Mouse (Mus musculus) stomach, postnatal 0 days (tissue): ENCODE results near the gene Fam234a. TPM values are rescaled to one million over a fixed set of nuclear protein-coding genes. Genes with fewer than 3 reads are reported as not detected.
"Not testable (repeated sequence)": the region's sequence is repeated elsewhere in the genome, so short reads cannot be mapped to it uniquely, and the experiment has no call there.

Source experiments
- ATAC-seq: fragments of 200-750 bp; cut with Nextera tagmentation; 2 replicates; pipeline ENCODE4 v1.8.0; 2017; ENCODE audit not compliant: low FRiP score, low TSS enrichment
- DNase-seq: peaks from one replicate; pipeline ENCODE4 v3.0.0-alpha.2; 2016; ENCODE audit warnings: low spot score
- H3K27ac ChIP-seq: fragments of 300-500 bp; sonication (generic); replicated peaks from 2 replicates; pipeline ENCODE4 v1.5.1; 2014; ENCODE audit warnings: mild to moderate bottlenecking, control low read depth
- H3K27me3 ChIP-seq: fragments of 300-500 bp; sonication (generic); 2 replicates; pipeline ENCODE4 v1.6.1; 2014; ENCODE audit warnings: low read length; ENCODE audit not compliant: control insufficient read depth, insufficient read depth
- H3K36me3 ChIP-seq: fragments of 300-500 bp; sonication (generic); 2 replicates; pipeline ENCODE4 v1.6.1; 2014; ENCODE audit warnings: low read length, mixed read lengths; ENCODE audit not compliant: control insufficient read depth, insufficient read depth
- H3K4me1 ChIP-seq: fragments of 300-500 bp; sonication (generic); replicated peaks from 2 replicates; pipeline ENCODE4 v1.6.1; 2014; ENCODE audit warnings: antibody characterized with exemption; ENCODE audit not compliant: control insufficient read depth, insufficient read depth
- H3K4me2 ChIP-seq: fragments of 300-500 bp; sonication (generic); replicated peaks from 2 replicates; pipeline ENCODE4 v1.6.1; 2014; ENCODE audit warnings: low read depth, mild to moderate bottlenecking, control low read depth, moderate library complexity
- H3K4me3 ChIP-seq: fragments of 300-500 bp; sonication (generic); 2 replicates; pipeline ENCODE4 v1.5.1; 2014; ENCODE audit warnings: low read depth, low read length, control low read depth
- H3K9ac ChIP-seq: fragments of 300-500 bp; sonication (generic); 2 replicates; pipeline ENCODE4 v1.6.1; 2014; ENCODE audit warnings: mild to moderate bottlenecking, low read length, control low read depth, mixed read lengths
- H3K9me3 ChIP-seq: fragments of 300-500 bp; sonication (generic); 2 replicates; pipeline ENCODE4 v1.6.1; 2016; ENCODE audit warnings: low read length; ENCODE audit not compliant: control insufficient read depth
- CTCF ChIP-seq: IDR thresholded peaks from 2 replicates; pipeline ENCODE4 v1.5.1; 2016; ENCODE audit warnings: antibody characterized with exemption, low read depth, mild to moderate bottlenecking, moderate library complexity
- EP300 ChIP-seq: optimal IDR thresholded peaks from 2 replicates; pipeline ENCODE3; 2016; ENCODE audit warnings: antibody characterized with exemption
- WGBS: fragments of 180-500 bp; shearing (Covaris S2); extraction: QIAGEN DNeasy Blood & Tissue Kit; methylation state at CpG from one replicate; pipeline ENCODE4 v1.1.7; 2014; 5-methylcytosine and 5-hydroxymethylcytosine counted together
- polyA plus RNA-seq: library from polyadenylated mRNA; unstranded; fragments of >200 nt; fragmentation: Nextera tagmentation; extraction: Ambion mirVana; gene quantifications from 2 replicates; pipeline ENCODE4 v1.2.1, GENCODE M21; 2015

Gene Fam234a
- polyA plus RNA-seq, result 98.0 and 99.1 TPM in 2 replicates

- WGBS, result 6% methylated on average over 32 of the region's 33 CpGs
- Histone ChIP-seq H3K4me1 (no peaks in the 10 kb centered on the region; the same call in none of the 2 replicates), H3K9me3 (no peaks in the 10 kb centered on the region), H3K9ac (peak within 1 kb of the TSS; percentile 65), H3K27ac (peak within 1 kb of the TSS; percentile 87), H3K4me2 (peak within 1 kb of the TSS; percentile 65), H3K4me3 (peak within 1 kb of the TSS; percentile 74), H3K36me3 (no peaks in the 10 kb centered on the region), H3K27me3 (no peaks in the 10 kb centered on the region)
- ATAC-seq, result peak; percentile 95
- TF ChIP-seq CTCF (peak; percentile 23; the same call in 1 of the 2 replicates), EP300 (no peak)
- DNase-seq, result peak; percentile 99
Measured at GRCm38 (mm10) chr17:26244101-26244841, at the start of gene Fam234a. Fam234a (minus strand) TSS chr17:26244242.

GRCm38 (mm10) chr17:26289475-26289874 is 45.4 kb upstream of the Fam234a start:
- no peak overlapping the region for H3K4me2 ChIP-seq
- WGBS, result 64% methylated on average over 4 of the region's 4 CpGs
- ATAC-seq, result no peak
- H3K4me3 ChIP-seq, result no peak overlapping the region
- H3K9me3 ChIP-seq, result no peaks in the 10 kb centered on the region
- no peak for DNase-seq
- H3K27me3 ChIP-seq, result no peaks in the 10 kb centered on the region
- H3K4me1 ChIP-seq, result no peaks in the 10 kb centered on the region
- no peak for TF ChIP-seq EP300
- no peak overlapping the region for H3K9ac ChIP-seq
- no peak overlapping the region for H3K27ac ChIP-seq
- H3K36me3 ChIP-seq, result peaks cover 19% of the 10 kb centered on the region; the same call in 1 of the 2 replicates

- Histone ChIP-seq H3K27ac (no peak overlapping the region), H3K27me3 (no peaks in the 10 kb centered on the region), H3K36me3 (peaks cover 34% of the 10 kb centered on the region), H3K9ac (no peak overlapping the region), H3K9me3 (no peaks in the 10 kb centered on the region), H3K4me3 (no peak overlapping the region), H3K4me2 (no peak overlapping the region), H3K4me1 (no peaks in the 10 kb centered on the region)
- ATAC-seq (no peak), DNase-seq (no peak)
- 83% methylated on average over 8 of the region's 8 CpGs for WGBS
- no peak for TF ChIP-seq CTCF
- TF ChIP-seq EP300, result no peak
Measured at GRCm38 (mm10) chr17:26286199-26286955, 42.3 kb upstream of the Fam234a start.

- ATAC-seq, result no peak
- DNase-seq, result peak; percentile 30
- Histone ChIP-seq H3K36me3 (peaks cover 33% of the 10 kb centered on the region), H3K4me1 (no peaks in the 10 kb centered on the region), H3K27me3 (no peaks in the 10 kb centered on the region), H3K4me3 (no peak overlapping the region), H3K27ac (no peak overlapping the region), H3K4me2 (no peak overlapping the region), H3K9me3 (no peaks in the 10 kb centered on the region), H3K9ac (no peak overlapping the region)
- TF ChIP-seq CTCF (peak; percentile 78), EP300 (no peak)
- 91% methylated on average over 4 of the region's 4 CpGs for WGBS
Measured at GRCm38 (mm10) chr17:26276711-26277110, 32.7 kb upstream of the Fam234a start.

- no peak for TF ChIP-seq CTCF
- no peak for TF ChIP-seq EP300
- H3K4me1 ChIP-seq, result no peaks in the 10 kb centered on the region
- H3K27me3 ChIP-seq, result no peaks in the 10 kb centered on the region
- H3K9ac ChIP-seq, result no peak overlapping the region
- ATAC-seq (no peak), DNase-seq (no peak)
- H3K27ac ChIP-seq, result no peak overlapping the region
- H3K4me3 ChIP-seq, result no peak overlapping the region
- H3K9me3 ChIP-seq, result no peaks in the 10 kb centered on the region
- H3K36me3 ChIP-seq, result peaks cover 29% of the 10 kb centered on the region
- 85% methylated on average over 13 of the region's 13 CpGs for WGBS
- H3K4me2 ChIP-seq, result no peak overlapping the region
Measured at GRCm38 (mm10) chr17:26275933-26276332, 31.9 kb upstream of the Fam234a start.

- Histone ChIP-seq H3K9ac (no peak overlapping the region), H3K27me3 (no peaks in the 10 kb centered on the region), H3K4me3 (no peak overlapping the region), H3K4me2 (no peak overlapping the region), H3K9me3 (no peaks in the 10 kb centered on the region), H3K4me1 (no peaks in the 10 kb centered on the region), H3K27ac (no peak overlapping the region), H3K36me3 (peaks cover 14% of the 10 kb centered on the region)
- no peak for ATAC-seq
- TF ChIP-seq CTCF (no peak), EP300 (no peak)
- WGBS, result 86% methylated on average over 3 of the region's 3 CpGs
- DNase-seq, result no peak
Measured at GRCm38 (mm10) chr17:26272586-26272985, 28.5 kb upstream of the Fam234a start.

- not testable (repeated sequence) for H3K9me3 ChIP-seq, H3K27me3 ChIP-seq, H3K4me3 ChIP-seq, H3K27ac ChIP-seq, ATAC-seq, H3K4me1 ChIP-seq, DNase-seq, H3K4me2 ChIP-seq, H3K9ac ChIP-seq
- H3K36me3 ChIP-seq, result peaks cover 13% of the 10 kb centered on the region
- 94% methylated on average over 10 of the region's 10 CpGs for WGBS
Measured at GRCm38 (mm10) chr17:26269577-26269976, 25.5 kb upstream of the Fam234a start.
